Mouse (Mus musculus): ENCODE measurements around the gene Dock1. TPM values are rescaled to one million over a fixed set of nuclear protein-coding genes. Genes with fewer than 3 reads are reported as not detected.

Gene Dock1
- polyA plus RNA-seq, 1 experiment from 2014 or later = 3.2 TPM

GRCm38 (mm10) chr7:134901992-134902391 is 231.5 kb downstream of the Dock1 start:
- 68% methylated on average over 2 of the region's 2 CpGs for WGBS (ENCODE audit: insufficient replicate concordance)
- no peaks in the 10 kb centered on the region for H3K36me3 ChIP-seq (replicated peaks)
- H3K9me3 ChIP-seq (replicated peaks) = no peaks in the 10 kb centered on the region
- H3K4me2 ChIP-seq = no peak overlapping the region
- no peaks in the 10 kb centered on the region for H3K4me1 ChIP-seq (replicated peaks)
- no peak overlapping the region for H3K27ac ChIP-seq (replicated peaks)
- H3K9ac ChIP-seq = no peak overlapping the region
- ATAC-seq (ENCODE audit: insufficient read depth) = no peak
- no peak overlapping the region for H3K4me3 ChIP-seq (replicated peaks)
- H3K27me3 ChIP-seq = no peaks in the 10 kb centered on the region

GRCm38 (mm10) chr7:134931886-134932285 is 261.4 kb downstream of the Dock1 start:
- no peak overlapping the region for H3K27ac ChIP-seq (replicated peaks)
- no peak overlapping the region for H3K9ac ChIP-seq
- H3K9me3 ChIP-seq (replicated peaks) = no peaks in the 10 kb centered on the region
- ATAC-seq (ENCODE audit: insufficient read depth) = no peak
- no peaks in the 10 kb centered on the region for H3K36me3 ChIP-seq (replicated peaks)
- H3K4me1 ChIP-seq (replicated peaks) = no peaks in the 10 kb centered on the region
- H3K4me3 ChIP-seq (replicated peaks) = no peak overlapping the region
- peaks cover 7% of the 10 kb centered on the region for H3K27me3 ChIP-seq
- 47% methylated on average over 2 of the region's 2 CpGs for WGBS (ENCODE audit: insufficient replicate concordance)
- H3K4me2 ChIP-seq = no peak overlapping the region

- Histone ChIP-seq H3K4me1 (replicated peaks) (peaks cover 4% of the 10 kb centered on the region), H3K4me2 (peak overlapping the region; percentile 50), H3K9me3 (replicated peaks) (no peaks in the 10 kb centered on the region), H3K9ac (no peak overlapping the region), H3K36me3 (replicated peaks) (no peaks in the 10 kb centered on the region), H3K27ac (replicated peaks) (no peak overlapping the region), H3K27me3 (peaks cover 34% of the 10 kb centered on the region), H3K4me3 (replicated peaks) (peak overlapping the region; percentile 33)
- ATAC-seq (ENCODE audit: insufficient read depth) = no peak
- 2% methylated on average over 37 of the region's 37 CpGs for WGBS (ENCODE audit: insufficient replicate concordance)
Measured at GRCm38 (mm10) chr7:134937471-134937926, 267.0 kb downstream of the Dock1 start.

- WGBS (ENCODE audit: insufficient replicate concordance) = 2% methylated on average over 69 of the region's 71 CpGs
- H3K4me2 ChIP-seq = peak within 1 kb of the TSS; percentile 50
- no peaks in the 10 kb centered on the region for H3K36me3 ChIP-seq (replicated peaks)
- peaks cover 34% of the 10 kb centered on the region for H3K27me3 ChIP-seq
- H3K9me3 ChIP-seq (replicated peaks) = no peaks in the 10 kb centered on the region
- H3K27ac ChIP-seq (replicated peaks) = no peak within 1 kb of the TSS
- peaks cover 4% of the 10 kb centered on the region for H3K4me1 ChIP-seq (replicated peaks)
- H3K9ac ChIP-seq = no peak within 1 kb of the TSS
- peak within 1 kb of the TSS; percentile 33 for H3K4me3 ChIP-seq (replicated peaks)
- ATAC-seq (ENCODE audit: insufficient read depth) = no peak
Measured at GRCm38 (mm10) chr7:134937927-134938609, 267.6 kb downstream of the Dock1 start, which contains the start of gene Fam196a. TSS of gene Fam196a (minus strand) at chr7:134938430.

GRCm38 (mm10) chr7:134941891-134942290 is 271.4 kb downstream of the Dock1 start:
- 67% methylated on average over 6 of the region's 6 CpGs for WGBS (ENCODE audit: insufficient replicate concordance)
- Histone ChIP-seq H3K4me2 (no peak overlapping the region), H3K36me3 (replicated peaks) (no peaks in the 10 kb centered on the region), H3K9me3 (replicated peaks) (no peaks in the 10 kb centered on the region), H3K27ac (replicated peaks) (no peak overlapping the region), H3K27me3 (peaks cover 28% of the 10 kb centered on the region), H3K9ac (no peak overlapping the region), H3K4me3 (replicated peaks) (no peak overlapping the region), H3K4me1 (replicated peaks) (peaks cover 4% of the 10 kb centered on the region)
- no peak for ATAC-seq (ENCODE audit: insufficient read depth)

GRCm38 (mm10) chr7:134943063-134943462 is 272.6 kb downstream of the Dock1 start:
- ATAC-seq (ENCODE audit: insufficient read depth) = no peak
- H3K27ac ChIP-seq (replicated peaks) = no peak overlapping the region
- H3K9ac ChIP-seq = no peak overlapping the region
- H3K4me2 ChIP-seq = no peak overlapping the region
- WGBS (ENCODE audit: insufficient replicate concordance) = 62% methylated on average over 6 of the region's 6 CpGs
- H3K27me3 ChIP-seq = peaks cover 16% of the 10 kb centered on the region
- H3K36me3 ChIP-seq (replicated peaks) = no peaks in the 10 kb centered on the region
- no peak overlapping the region for H3K4me3 ChIP-seq (replicated peaks)
- no peaks in the 10 kb centered on the region for H3K9me3 ChIP-seq (replicated peaks)
- no peaks in the 10 kb centered on the region for H3K4me1 ChIP-seq (replicated peaks)

GRCm38 (mm10) chr7:134943701-134944100 is 273.2 kb downstream of the Dock1 start:
- Histone ChIP-seq H3K9me3 (replicated peaks) (no peaks in the 10 kb centered on the region), H3K27ac (replicated peaks) (no peak overlapping the region), H3K4me1 (replicated peaks) (no peaks in the 10 kb centered on the region), H3K27me3 (peaks cover 10% of the 10 kb centered on the region), H3K4me3 (replicated peaks) (no peak overlapping the region), H3K9ac (no peak overlapping the region), H3K4me2 (no peak overlapping the region), H3K36me3 (replicated peaks) (no peaks in the 10 kb centered on the region)
- ATAC-seq (ENCODE audit: insufficient read depth) = no peak
- 64% methylated on average over 7 of the region's 7 CpGs for WGBS (ENCODE audit: insufficient replicate concordance)

- Histone ChIP-seq H3K36me3 (replicated peaks) (no peaks in the 10 kb centered on the region), H3K27me3 (no peaks in the 10 kb centered on the region), H3K4me3 (replicated peaks) (no peak overlapping the region), H3K4me2 (no peak overlapping the region), H3K9me3 (replicated peaks) (no peaks in the 10 kb centered on the region), H3K9ac (no peak overlapping the region), H3K4me1 (replicated peaks) (no peaks in the 10 kb centered on the region), H3K27ac (replicated peaks) (no peak overlapping the region)
- WGBS (ENCODE audit: insufficient replicate concordance) = 62% methylated on average over 7 of the region's 7 CpGs
- no peak for ATAC-seq (ENCODE audit: insufficient read depth)
Measured at GRCm38 (mm10) chr7:134945925-134946716, 275.7 kb downstream of the Dock1 start.

GRCm38 (mm10) chr7:134959086-134959485 is 288.6 kb downstream of the Dock1 start:
- Histone ChIP-seq H3K4me2 (no peak overlapping the region), H3K36me3 (replicated peaks) (no peaks in the 10 kb centered on the region), H3K9ac (no peak overlapping the region), H3K4me1 (replicated peaks) (no peaks in the 10 kb centered on the region), H3K27me3 (no peaks in the 10 kb centered on the region), H3K4me3 (replicated peaks) (no peak overlapping the region), H3K27ac (replicated peaks) (no peak overlapping the region), H3K9me3 (replicated peaks) (no peaks in the 10 kb centered on the region)
- 71% methylated on average over 6 of the region's 6 CpGs for WGBS (ENCODE audit: insufficient replicate concordance)
- no peak for ATAC-seq (ENCODE audit: insufficient read depth)

GRCm38 (mm10) chr7:134960871-134961270 is 290.4 kb downstream of the Dock1 start:
- H3K27ac ChIP-seq (replicated peaks) = no peak overlapping the region
- no peak overlapping the region for H3K4me2 ChIP-seq
- H3K4me1 ChIP-seq (replicated peaks) = no peaks in the 10 kb centered on the region
- 44% methylated on average over 4 of the region's 4 CpGs for WGBS (ENCODE audit: insufficient replicate concordance)
- H3K9ac ChIP-seq = no peak overlapping the region
- H3K4me3 ChIP-seq (replicated peaks) = no peak overlapping the region
- H3K9me3 ChIP-seq (replicated peaks) = no peaks in the 10 kb centered on the region
- H3K27me3 ChIP-seq = no peaks in the 10 kb centered on the region
- H3K36me3 ChIP-seq (replicated peaks) = no peaks in the 10 kb centered on the region
- ATAC-seq (ENCODE audit: insufficient read depth) = no peak

- 70% methylated on average over 2 of the region's 2 CpGs for WGBS (ENCODE audit: insufficient replicate concordance)
- no peaks in the 10 kb centered on the region for H3K36me3 ChIP-seq (replicated peaks)
- H3K9ac ChIP-seq = no peak overlapping the region
- no peak for ATAC-seq (ENCODE audit: insufficient read depth)
- H3K4me3 ChIP-seq (replicated peaks) = no peak overlapping the region
- no peak overlapping the region for H3K4me2 ChIP-seq
- no peak overlapping the region for H3K27ac ChIP-seq (replicated peaks)
- H3K9me3 ChIP-seq (replicated peaks) = no peaks in the 10 kb centered on the region
- no peaks in the 10 kb centered on the region for H3K27me3 ChIP-seq
- H3K4me1 ChIP-seq (replicated peaks) = no peaks in the 10 kb centered on the region
Measured at GRCm38 (mm10) chr7:134961608-134962007, 291.2 kb downstream of the Dock1 start.

Measured in liver, embryonic 15.5 days (tissue).